Mouse (Mus musculus): ENCODE data around the gene Olfr1058.
"Not testable (repeated sequence)": the region's sequence is repeated elsewhere in the genome, so short reads cannot be mapped to it uniquely, and the experiment has no call there.

The Olfr1058 gene

GRCm38 (mm10) chr2:86388461-86388860, at the start of gene Olfr1058:
Gene Olfr1058, minus strand, starts transcription at chr2:86388561.
- DNase-seq (ENCODE audit: low read depth, low spot score) = not testable (repeated sequence)

- not testable (repeated sequence) for DNase-seq (ENCODE audit: low read depth, low spot score)
These were observed 40.1 kb upstream of the Olfr1058 start for GRCm38 (mm10) chr2:86428511-86428910.

GRCm38 (mm10) chr2:86426649-86427048, 38.3 kb upstream of the Olfr1058 start, which contains the start of gene Olfr1062:
Gene Olfr1062, minus strand, starts transcription at chr2:86426749.
- DNase-seq (ENCODE audit: low read depth, low spot score) = not testable (repeated sequence)

GRCm38 (mm10) chr2:86413950-86414349, 25.6 kb upstream of the Olfr1058 start, which contains the start of gene Olfr1061:
Gene Olfr1061, minus strand, starts transcription at chr2:86414050.
- DNase-seq (ENCODE audit: low read depth, low spot score) = no peak

- no peak for DNase-seq (ENCODE audit: low read depth, low spot score)
These were observed 6.8 kb upstream of the Olfr1058 start for GRCm38 (mm10) chr2:86395114-86395513.

- DNase-seq (ENCODE audit: low read depth, low spot score) = no peak
These were observed 10.1 kb downstream of the Olfr1058 start, which contains the start of gene Olfr1057 for GRCm38 (mm10) chr2:86378293-86378692. Gene Olfr1057, minus strand, starts transcription at chr2:86378393.

GRCm38 (mm10) chr2:86366342-86366741, 22.0 kb downstream of the Olfr1058 start:
- not testable (repeated sequence) for DNase-seq (ENCODE audit: low read depth, low spot score)

- DNase-seq (ENCODE audit: low read depth, low spot score) = no peak
These were observed 26.0 kb downstream of the Olfr1058 start, which contains the start of gene Olfr1056 for GRCm38 (mm10) chr2:86362369-86362768. Gene Olfr1056, minus strand, starts transcription at chr2:86362469.

- not testable (repeated sequence) for DNase-seq (ENCODE audit: low read depth, low spot score)
These were observed 36.6 kb downstream of the Olfr1058 start for GRCm38 (mm10) chr2:86351751-86352150.

GRCm38 (mm10) chr2:86350184-86350583, 38.2 kb downstream of the Olfr1058 start, which contains the start of gene Olfr1055:
Gene Olfr1055, minus strand, starts transcription at chr2:86350284.
- DNase-seq (ENCODE audit: low read depth, low spot score) = no peak

GRCm38 (mm10) chr2:86335333-86335732, 53.0 kb downstream of the Olfr1058 start, which contains the start of gene Olfr1054:
Gene Olfr1054, minus strand, starts transcription at chr2:86335433.
- no peak for DNase-seq (ENCODE audit: low read depth, low spot score)
